Mouse (Mus musculus) kidney, adult 2 months (tissue): ENCODE measurements around the gene Lamtor2. TPM values are rescaled to one million over a fixed set of nuclear protein-coding genes. Genes with fewer than 3 reads are reported as not detected.
A peak's percentile ranks its signal among the peaks of the same experiment; 100 is the strongest.

ENCODE experiments used
- DNase-seq: peaks from one replicate; pipeline ENCODE4 v3.0.0; 2021
- H3K27ac ChIP-seq: fragments of 200-500 bp; 2 replicates; pipeline ENCODE4 v1.5.1; 2012; ENCODE audit warnings: low read depth, low read length, control low read depth, inconsistent platforms; ENCODE audit not compliant: insufficient read depth
- H3K27me3 ChIP-seq: fragments of 200-500 bp; replicated peaks from 2 replicates; pipeline ENCODE4 v1.6.1; 2012; ENCODE audit warnings: mild to moderate bottlenecking, moderate library complexity, low read length, inconsistent platforms; ENCODE audit not compliant: control insufficient read depth, insufficient read depth
- H3K36me3 ChIP-seq: fragments of 200-500 bp; 2 replicates; pipeline ENCODE4 v1.6.1; 2012; ENCODE audit warnings: mild to moderate bottlenecking, moderate library complexity, low read length, inconsistent platforms; ENCODE audit not compliant: control insufficient read depth, insufficient read depth
- H3K4me1 ChIP-seq: fragments of 200-500 bp; 2 replicates; pipeline ENCODE4 v1.6.1; 2011; ENCODE audit warnings: low read length; ENCODE audit not compliant: control insufficient read depth, insufficient read depth
- H3K4me3 ChIP-seq: fragments of 200-500 bp; 2 replicates; pipeline ENCODE4 v1.5.1; 2011; ENCODE audit warnings: mild to moderate bottlenecking, low read depth, low read length, control low read depth; ENCODE audit not compliant: insufficient read depth
- CTCF ChIP-seq: fragments of 200-500 bp; conservative IDR thresholded peaks from 2 replicates; pipeline ENCODE4 v1.5.1; 2011; ENCODE audit warnings: low read depth, mild to moderate bottlenecking, control low read depth, low read length, moderate library complexity, mixed read lengths; ENCODE audit not compliant: insufficient read depth, insufficient read length
- POLR2A ChIP-seq: fragments of 200-500 bp; IDR thresholded peaks from one replicate; pipeline ENCODE4 v1.6.1; 2011; ENCODE audit warnings: low read depth, low read length, control low read depth
- WGBS: fragments of 180-500 bp; shearing (Covaris S2); methylation state at CpG from one replicate; pipeline ENCODE4 v1.1.7; 2018; 5-methylcytosine and 5-hydroxymethylcytosine counted together
- polyA plus RNA-seq: library from polyadenylated mRNA; depleted of rRNA; stranded (reverse); fragments of >200 nt; gene quantifications from 2 replicates; pipeline ENCODE4 v1.2.3, GENCODE M21; 2012

Gene Lamtor2
- polyA plus RNA-seq, 1 experiment: 277 TPM

GRCm38 (mm10) chr3:88535527-88535926 lies 17.3 kb downstream of the Lamtor2 start:
- no peak overlapping the region for H3K4me3 ChIP-seq

GRCm38 (mm10) chr3:88535005-88535404 lies 17.9 kb downstream of the Lamtor2 start:
- Histone ChIP-seq H3K4me3 (no peak overlapping the region), H3K27me3 (no peaks in the 10 kb centered on the region), H3K27ac (no peak overlapping the region), H3K36me3 (no peaks in the 10 kb centered on the region), H3K4me1 (peaks cover 14% of the 10 kb centered on the region; the same call in 1 of the 2 replicates)
- no peak for TF ChIP-seq CTCF
- TF ChIP-seq POLR2A: no peak
- no peak for DNase-seq
- WGBS: 65% methylated on average over 3 of the region's 3 CpGs

More at GRCm38 (mm10) chr3:88535527-88535926, 17.3 kb downstream of the Lamtor2 start:
- DNase-seq: peak; percentile 63
- peaks cover 11% of the 10 kb centered on the region; the same call in 1 of the 2 replicates for H3K4me1 ChIP-seq
- no peaks in the 10 kb centered on the region for H3K36me3 ChIP-seq
- no peak overlapping the region for H3K27ac ChIP-seq
- H3K27me3 ChIP-seq: no peaks in the 10 kb centered on the region
- 64% methylated on average over 4 of the region's 4 CpGs for WGBS
- no peak for TF ChIP-seq POLR2A
- TF ChIP-seq CTCF: no peak

GRCm38 (mm10) chr3:88533706-88534105 lies 19.2 kb downstream of the Lamtor2 start:
- TF ChIP-seq CTCF (no peak), POLR2A (no peak)
- Histone ChIP-seq H3K4me1 (peaks cover 17% of the 10 kb centered on the region; the same call in 1 of the 2 replicates), H3K27me3 (no peaks in the 10 kb centered on the region), H3K4me3 (no peak overlapping the region), H3K36me3 (no peaks in the 10 kb centered on the region), H3K27ac (no peak overlapping the region)
- DNase-seq: no peak
- 44% methylated on average over 5 of the region's 5 CpGs for WGBS

GRCm38 (mm10) chr3:88532689-88533511 lies 20.0 kb downstream of the Lamtor2 start:
- H3K27ac ChIP-seq: no peak overlapping the region
- no peak for TF ChIP-seq POLR2A
- no peak for TF ChIP-seq CTCF
- 11% methylated on average over 39 of the region's 40 CpGs for WGBS
- peak overlapping the region; percentile 91; the same call in 1 of the 2 replicates for H3K4me3 ChIP-seq
- H3K36me3 ChIP-seq: no peaks in the 10 kb centered on the region
- H3K27me3 ChIP-seq: no peaks in the 10 kb centered on the region
- peaks cover 17% of the 10 kb centered on the region; the same call in 1 of the 2 replicates for H3K4me1 ChIP-seq
- no peak for DNase-seq

- no peak for DNase-seq
- 1% methylated on average over 25 of the region's 31 CpGs for WGBS
- no peaks in the 10 kb centered on the region for H3K36me3 ChIP-seq
- TF ChIP-seq CTCF (no peak), POLR2A (no peak)
- peak within 1 kb of the TSS; percentile 91 for H3K4me3 ChIP-seq
- H3K27ac ChIP-seq: peak within 1 kb of the TSS; percentile 71; the same call in 1 of the 2 replicates
- H3K27me3 ChIP-seq: no peaks in the 10 kb centered on the region
- H3K4me1 ChIP-seq: peaks cover 17% of the 10 kb centered on the region; the same call in 1 of the 2 replicates
Measured at GRCm38 (mm10) chr3:88532299-88532674, 20.6 kb downstream of the Lamtor2 start, which contains the start of gene Mex3a. Mex3a (plus strand) TSS chr3:88532395.

GRCm38 (mm10) chr3:88531348-88532298 lies 21.3 kb downstream of the Lamtor2 start:
- TF ChIP-seq CTCF: no peak
- TF ChIP-seq POLR2A: no peak
- Histone ChIP-seq H3K36me3 (no peaks in the 10 kb centered on the region), H3K27ac (peak overlapping the region; percentile 71; the same call in 1 of the 2 replicates), H3K27me3 (no peaks in the 10 kb centered on the region), H3K4me3 (peak overlapping the region; percentile 91), H3K4me1 (peaks cover 17% of the 10 kb centered on the region; the same call in 1 of the 2 replicates)
- peak; percentile 88 for DNase-seq
- WGBS: 1% methylated on average over 59 of the region's 63 CpGs
